Mouse (Mus musculus): ENCODE data around the gene Mef2a.

Mef2a gene

GRCm38 (mm10) chr7:67243121-67243893 lies 129.4 kb downstream of the Mef2a start:
- no peak for DNase-seq

- DNase-seq, result no peak
Observed at GRCm38 (mm10) chr7:67241969-67242368, 130.7 kb downstream of the Mef2a start.

DNA sequence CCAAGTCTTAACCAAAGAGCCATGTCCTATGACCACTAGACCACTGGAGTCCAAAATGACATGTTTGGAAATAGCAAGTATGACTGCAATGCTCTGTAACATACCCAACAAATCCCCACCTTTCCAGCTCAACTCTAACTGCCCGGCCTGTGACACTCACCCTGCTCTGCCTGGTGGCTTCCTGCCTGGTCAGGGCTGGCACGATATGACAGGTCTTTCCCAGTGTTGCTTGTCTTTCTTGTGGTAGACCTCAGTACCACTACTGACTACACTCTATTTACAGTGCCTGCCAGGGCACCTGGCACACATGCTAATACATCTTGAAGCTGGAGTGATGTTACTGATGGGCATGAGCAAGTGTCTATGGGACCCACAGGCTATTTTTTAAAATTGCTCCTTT lies 134.9 kb downstream of the Mef2a start:
- no peak for DNase-seq

- no peak for DNase-seq
Observed at GRCm38 (mm10) chr7:67236351-67236750, 136.3 kb downstream of the Mef2a start.

- DNase-seq, result no peak
Observed at GRCm38 (mm10) chr7:67234797-67235196, 137.9 kb downstream of the Mef2a start.

- DNase-seq, result no peak
Observed at GRCm38 (mm10) chr7:67232504-67232903, 140.2 kb downstream of the Mef2a start.

- no peak for DNase-seq
Observed at GRCm38 (mm10) chr7:67230640-67231140, 142.0 kb downstream of the Mef2a start.

DNA sequence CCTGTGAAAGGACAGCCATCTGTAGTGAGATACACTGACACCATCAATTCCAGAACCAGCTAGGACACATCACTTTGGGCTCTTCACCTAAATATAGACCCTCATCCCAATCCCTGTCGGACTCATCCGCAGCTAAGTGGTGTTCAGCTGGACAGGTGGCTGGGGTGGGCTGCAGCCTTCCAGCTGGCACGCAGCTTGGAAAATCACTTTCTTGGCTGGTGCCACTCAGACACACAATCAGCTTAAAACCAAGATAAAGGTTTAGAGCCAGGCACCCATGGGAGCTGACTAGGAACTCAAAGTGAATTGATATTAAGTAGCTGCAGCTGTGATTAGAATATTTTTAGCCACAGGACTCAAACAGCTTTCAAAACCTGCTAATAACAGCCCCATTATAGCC lies 142.4 kb downstream of the Mef2a start:
- no peak for DNase-seq

- DNase-seq, result no peak
Observed at GRCm38 (mm10) chr7:67229701-67230100, 143.0 kb downstream of the Mef2a start.

DNA sequence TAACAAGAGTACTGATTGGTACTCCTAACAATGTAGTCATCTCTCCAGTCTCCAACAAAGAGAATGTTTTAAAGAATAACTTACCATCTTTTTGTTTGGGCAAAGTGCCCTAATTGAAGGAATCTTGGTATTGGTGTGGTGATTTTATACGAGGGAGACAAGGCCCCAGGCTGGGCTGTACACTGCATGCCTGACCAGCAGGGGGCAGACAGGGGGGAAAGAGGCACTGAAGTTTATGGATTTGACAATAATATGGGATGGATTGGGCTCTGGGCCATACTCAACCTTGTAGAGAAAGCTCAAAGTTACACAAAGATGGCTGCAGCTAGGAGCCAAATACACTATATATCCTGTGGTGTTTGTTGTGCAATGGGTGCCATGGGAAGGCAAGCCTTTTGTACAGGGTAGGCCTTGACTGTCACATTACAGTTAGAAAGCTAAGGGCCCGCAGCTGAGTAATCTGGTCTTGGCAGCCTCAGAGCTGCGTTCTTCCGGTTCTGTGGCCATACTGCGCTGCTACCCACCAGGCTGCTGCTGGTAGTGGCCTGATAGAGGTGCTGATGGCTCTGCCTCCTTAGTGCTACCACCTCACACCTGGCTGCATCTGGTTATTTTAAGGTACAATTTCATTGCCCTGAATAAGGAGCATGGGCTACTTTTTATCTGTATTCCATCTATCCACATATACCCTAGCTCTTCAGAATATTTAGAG lies 143.6 kb downstream of the Mef2a start:
- DNase-seq, result no peak

DNA sequence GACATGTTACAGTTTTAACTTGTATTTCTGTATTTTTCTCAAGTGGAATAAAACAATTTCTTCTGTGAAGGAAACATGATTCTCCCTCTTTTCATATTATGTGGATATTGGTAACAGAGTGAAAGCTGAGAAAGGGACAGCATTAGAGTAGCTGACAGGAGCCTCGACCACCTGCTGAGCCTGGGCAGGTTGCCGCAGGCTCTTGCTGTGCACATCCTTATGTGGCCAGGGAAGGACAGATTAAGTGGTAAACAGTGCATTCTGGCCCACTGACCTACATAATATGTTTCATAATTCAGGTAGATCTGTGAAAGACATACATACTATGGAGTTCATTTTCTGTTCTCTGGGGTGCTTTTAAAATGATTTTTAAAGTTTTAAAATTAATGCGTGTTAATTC lies 144.3 kb downstream of the Mef2a start:
- peak; percentile 87 for DNase-seq

DNA sequence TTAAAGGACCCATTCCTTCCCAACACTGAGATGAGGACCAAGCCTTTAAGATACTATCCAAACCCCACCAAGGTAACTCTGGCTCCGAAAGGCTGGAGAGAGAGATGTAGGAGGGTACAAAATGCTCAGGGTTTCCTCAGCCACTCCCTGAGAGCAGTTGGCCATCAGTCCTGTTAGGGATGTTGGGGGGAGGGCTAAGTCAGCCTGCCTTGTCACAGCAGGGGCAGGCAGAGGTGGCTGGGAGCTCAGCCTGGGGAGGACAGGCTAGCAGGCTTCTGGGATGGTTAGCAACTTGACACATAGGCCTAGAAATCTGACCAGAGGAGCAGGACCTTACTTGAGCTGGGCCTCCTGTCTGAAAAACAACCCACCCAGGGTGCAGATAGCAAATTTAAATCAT lies 145.1 kb downstream of the Mef2a start:
- DNase-seq, result no peak

GRCm38 (mm10) chr7:67225943-67226625 lies 146.6 kb downstream of the Mef2a start:
- DNase-seq, result no peak

- peak; percentile 97 for DNase-seq
Observed at GRCm38 (mm10) chr7:67222220-67222862, 150.3 kb downstream of the Mef2a start, which contains the start of gene Lysmd4. TSS of gene Lysmd4 (plus strand) at chr7:67222544.

DNA sequence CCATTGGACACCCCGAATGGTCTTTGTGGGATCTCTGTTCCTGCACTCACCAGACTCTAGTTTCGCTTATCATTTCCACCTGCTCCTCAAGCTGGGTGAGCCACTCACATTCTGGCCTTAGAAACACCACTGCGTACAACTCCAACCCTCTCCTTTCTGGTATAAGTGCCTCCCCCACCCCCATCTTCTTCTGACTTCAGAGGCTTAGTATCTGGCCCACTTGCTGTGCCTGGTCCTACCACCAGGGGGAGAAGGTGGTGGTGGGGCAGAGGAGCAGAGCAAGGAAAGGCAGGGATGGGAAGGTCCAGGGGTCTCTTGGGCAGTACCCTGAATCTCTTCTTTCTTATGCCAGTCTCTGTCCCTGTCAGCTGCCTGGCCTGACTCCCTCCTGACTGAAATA lies 155.6 kb downstream of the Mef2a start:
- no peak for DNase-seq

GRCm38 (mm10) chr7:67216351-67216750 lies 156.3 kb downstream of the Mef2a start:
- no peak for DNase-seq

GRCm38 (mm10) chr7:67213589-67213988 lies 159.1 kb downstream of the Mef2a start:
- no peak for DNase-seq

- DNase-seq, result no peak
Observed at GRCm38 (mm10) chr7:67211971-67212370, 160.7 kb downstream of the Mef2a start.

GRCm38 (mm10) chr7:67211341-67211740 lies 161.3 kb downstream of the Mef2a start:
- DNase-seq, result no peak

DNA sequence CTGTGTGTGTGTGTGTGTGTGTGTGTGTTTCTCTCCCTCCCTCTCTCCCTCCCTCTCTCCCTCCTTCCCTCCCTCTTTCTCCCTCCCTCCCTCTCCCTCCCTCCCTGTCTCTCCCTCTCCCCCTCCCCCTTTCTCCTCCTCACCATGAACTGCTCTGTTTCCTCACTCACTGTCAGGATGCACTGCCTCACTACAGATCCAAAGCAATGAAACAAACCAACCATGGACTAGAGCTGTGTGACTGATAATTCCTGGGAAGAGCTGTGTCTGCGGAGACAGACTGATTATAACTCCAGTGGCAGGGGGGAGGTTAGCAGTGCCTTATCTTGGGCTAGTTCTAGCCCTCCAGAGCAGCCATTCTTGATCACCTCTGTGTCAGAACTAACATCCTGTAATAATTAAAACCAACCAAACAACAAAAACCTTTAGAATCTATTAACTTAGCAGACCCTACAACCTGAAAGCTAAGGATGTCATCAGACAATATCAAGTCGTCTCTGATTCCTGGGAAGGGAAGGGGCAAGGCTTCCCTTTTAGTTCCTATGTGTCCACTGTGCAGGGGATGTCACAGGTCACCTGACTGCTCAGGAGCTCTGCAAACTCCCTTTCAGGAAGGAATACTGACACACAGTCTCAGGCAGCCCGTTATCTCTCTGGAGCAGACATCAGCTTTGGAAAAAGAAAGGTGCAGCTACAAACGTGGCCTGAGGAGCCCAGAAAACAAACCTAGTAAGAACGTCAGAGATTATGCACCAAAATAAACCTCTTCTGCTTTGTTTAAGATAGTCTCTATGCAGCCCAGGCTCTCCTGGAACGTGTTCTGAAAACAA lies 162.4 kb downstream of the Mef2a start:
- no peak for DNase-seq

- no peak for DNase-seq
Observed at GRCm38 (mm10) chr7:67208317-67208716, 164.3 kb downstream of the Mef2a start.

DNA sequence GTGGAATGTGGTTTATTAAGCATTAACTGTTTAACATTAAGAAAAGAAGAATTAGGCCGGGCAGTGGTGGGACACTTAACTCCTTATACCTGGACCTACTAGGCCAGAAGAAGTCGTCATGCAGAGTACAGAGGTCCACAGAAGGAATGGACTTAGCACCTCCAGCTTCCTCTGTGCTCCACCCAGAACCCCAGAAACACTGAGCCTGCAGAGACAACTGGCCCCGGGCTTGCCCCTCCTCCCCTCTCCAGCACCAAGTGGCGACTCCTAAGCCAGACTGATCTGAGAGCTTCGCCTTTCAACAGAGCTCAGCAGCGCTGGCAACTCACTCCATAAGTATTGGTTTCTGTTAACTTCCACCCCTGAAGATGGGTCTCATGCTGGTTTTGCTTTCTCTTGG lies 165.0 kb downstream of the Mef2a start:
- no peak for DNase-seq

Data from cerebellum, adult 11-12 months (tissue).